In genomic region chr1:178530301-178531078, GRCm38 (mm10) we compare ENCODE assay signal across 8 mouse cellular contexts. TPM values are rescaled to one million over a fixed set of nuclear protein-coding genes. Genes with fewer than 3 reads are reported as not detected.
A peak's percentile ranks its signal among the peaks of the same experiment; 100 is the strongest.
DNase-seq lines count a peak whose midpoint lies in the region; ATAC-seq lines count a peak whose summit lies in the region.

No protein-coding gene starts in this region.

- H3K36me3 ChIP-seq in forebrain, embryonic 13.5 days (ENCODE audit: poor library complexity, severe bottlenecking): no peaks in the 10 kb centered on the region
- no peaks in the 10 kb centered on the region for H3K36me3 ChIP-seq in heart, embryonic 16.5 days (ENCODE audit: control insufficient read depth, insufficient read depth)
- no peaks in the 10 kb centered on the region for H3K36me3 ChIP-seq in liver, embryonic 12.5 days
- H3K36me3 ChIP-seq in stomach, embryonic 16.5 days (ENCODE audit: control insufficient read depth, insufficient read depth, low read length): no peaks in the 10 kb centered on the region

- peak; percentile 60 for ATAC-seq in forebrain, embryonic 13.5 days
- 0 out of 2 replicates have a peak, but pooled peaks have one; percentile 21 for ATAC-seq in heart, embryonic 16.5 days (replicated peaks; ENCODE audit: extremely low read depth, insufficient read depth, low FRiP score)
- peak; percentile 50 for ATAC-seq in liver, embryonic 12.5 days
- peak; percentile 28; the same call in 1 of the 2 replicates for ATAC-seq in stomach, embryonic 16.5 days (ENCODE audit: insufficient read depth, low FRiP score)

- H3K9ac ChIP-seq in forebrain, embryonic 13.5 days: peak overlapping the region; percentile 74
- H3K9ac ChIP-seq in heart, embryonic 16.5 days (ENCODE audit: low read length): peak overlapping the region; percentile 78
- no peak overlapping the region for H3K9ac ChIP-seq in liver, embryonic 12.5 days
- H3K9ac ChIP-seq in stomach, embryonic 16.5 days (ENCODE audit: low read length): peak overlapping the region; percentile 70

- WGBS in forebrain, embryonic 13.5 days: 0% methylated on average over 54 of the region's 62 CpGs
- under 1% methylated on average over 60 of the region's 62 CpGs for WGBS in heart, embryonic 16.5 days
- 2% methylated on average over 62 of the region's 62 CpGs for WGBS in liver, embryonic 12.5 days (ENCODE audit: insufficient replicate concordance)
- WGBS in stomach, embryonic 16.5 days: under 1% methylated on average over 61 of the region's 62 CpGs

- H3K4me3 ChIP-seq in forebrain, embryonic 13.5 days: peak overlapping the region; percentile 58
- H3K4me3 ChIP-seq in heart, embryonic 16.5 days (ENCODE audit: low read length): peak overlapping the region; percentile 66
- peak overlapping the region; percentile 53 for H3K4me3 ChIP-seq in liver, embryonic 12.5 days
- H3K4me3 ChIP-seq in stomach, embryonic 16.5 days (replicated peaks; ENCODE audit: low read length): peak overlapping the region; percentile 58

- peak; percentile 78 for DNase-seq in 3T3-L1 (ENCODE audit: low read depth, low spot score)
- DNase-seq in brain, adult 2 months (ENCODE audit: low read depth, low spot score): peak; percentile 92
- DNase-seq in kidney, postnatal 14 days: peak; percentile 86
- peak; percentile 11 to 28 for DNase-seq in natural killer cell, adult 2 months (ENCODE audit: low spot score in 2 of 2)

- no peak overlapping the region; the same call in 1 of the 2 replicates for H3K27ac ChIP-seq in forebrain, embryonic 13.5 days
- H3K27ac ChIP-seq in heart, embryonic 16.5 days (ENCODE audit: low read length): peak overlapping the region; percentile 15; the same call in 1 of the 2 replicates
- H3K27ac ChIP-seq in liver, embryonic 12.5 days: no peak overlapping the region
- H3K27ac ChIP-seq in stomach, embryonic 16.5 days (ENCODE audit: low read length): no peak overlapping the region

- H3K27me3 ChIP-seq in forebrain, embryonic 13.5 days: peaks cover 35% of the 10 kb centered on the region
- no peaks in the 10 kb centered on the region for H3K27me3 ChIP-seq in heart, embryonic 16.5 days (ENCODE audit: control insufficient read depth, insufficient read depth, low read length)
- H3K27me3 ChIP-seq in liver, embryonic 12.5 days (replicated peaks): peaks cover 78% of the 10 kb centered on the region
- H3K27me3 ChIP-seq in stomach, embryonic 16.5 days (ENCODE audit: control insufficient read depth, insufficient read depth, low read length): peaks cover 8% of the 10 kb centered on the region; the same call in 1 of the 2 replicates

- peak overlapping the region; percentile 100 for H3K4me2 ChIP-seq in forebrain, embryonic 13.5 days
- H3K4me2 ChIP-seq in heart, embryonic 16.5 days (ENCODE audit: low read depth, low read length): peak overlapping the region; percentile 96
- H3K4me2 ChIP-seq in liver, embryonic 12.5 days: peak overlapping the region; percentile 81
- peak overlapping the region; percentile 99 for H3K4me2 ChIP-seq in stomach, embryonic 16.5 days (ENCODE audit: low read depth, low read length)

- H3K9me3 ChIP-seq in forebrain, embryonic 13.5 days (replicated peaks): no peaks in the 10 kb centered on the region
- H3K9me3 ChIP-seq in heart, embryonic 16.5 days (replicated peaks; ENCODE audit: control insufficient read depth, low read length): no peaks in the 10 kb centered on the region
- H3K9me3 ChIP-seq in liver, embryonic 12.5 days (replicated peaks): no peaks in the 10 kb centered on the region
- no peaks in the 10 kb centered on the region for H3K9me3 ChIP-seq in stomach, embryonic 16.5 days (replicated peaks; ENCODE audit: control insufficient read depth, low read length)

- peaks cover 28% of the 10 kb centered on the region for H3K4me1 ChIP-seq in forebrain, embryonic 13.5 days
- peaks cover 20% of the 10 kb centered on the region for H3K4me1 ChIP-seq in heart, embryonic 16.5 days (ENCODE audit: control insufficient read depth, insufficient read depth, low read length)
- peaks cover 36% of the 10 kb centered on the region; the same call in 1 of the 2 replicates for H3K4me1 ChIP-seq in liver, embryonic 12.5 days
- peaks cover 20% of the 10 kb centered on the region; the same call in 1 of the 2 replicates for H3K4me1 ChIP-seq in stomach, embryonic 16.5 days (ENCODE audit: control insufficient read depth, insufficient read depth, low read length)

RNA-seq across cellular contexts. Expression of gene Kif26b, which starts 1.6 kb away (rescaled TPM):
- polyA plus RNA-seq in forebrain, embryonic 13.5 days (2015; fragmentation: Nextera tagmentation; extraction: Ambion mirVana): 2.7 and 2.9 TPM in 2 replicates
- polyA plus RNA-seq in heart, embryonic 16.5 days (2015; fragmentation: Nextera tagmentation; extraction: Ambion mirVana): 5.1 and 6.5 TPM in 2 replicates
- polyA plus RNA-seq in liver, embryonic 12.5 days (2016; fragmentation: Nextera tagmentation; extraction: Ambion mirVana): 0.67 and 0.98 TPM in 2 replicates
- polyA plus RNA-seq in stomach, embryonic 16.5 days (2015; fragmentation: Nextera tagmentation; extraction: Ambion mirVana): 1.8 TPM in 2 replicates

Comparison
In these comparisons a context has a peak if more than half of its experiments do, and no peak if none do; other contexts are left out.
1. DNase-seq: peak in every context shown above with its lines; median percentile 92 in brain, adult 2 months; 86 in kidney, postnatal 14 days; 78 in 3T3-L1; 20 in natural killer cell, adult 2 months.